In the genomic region with DNA sequence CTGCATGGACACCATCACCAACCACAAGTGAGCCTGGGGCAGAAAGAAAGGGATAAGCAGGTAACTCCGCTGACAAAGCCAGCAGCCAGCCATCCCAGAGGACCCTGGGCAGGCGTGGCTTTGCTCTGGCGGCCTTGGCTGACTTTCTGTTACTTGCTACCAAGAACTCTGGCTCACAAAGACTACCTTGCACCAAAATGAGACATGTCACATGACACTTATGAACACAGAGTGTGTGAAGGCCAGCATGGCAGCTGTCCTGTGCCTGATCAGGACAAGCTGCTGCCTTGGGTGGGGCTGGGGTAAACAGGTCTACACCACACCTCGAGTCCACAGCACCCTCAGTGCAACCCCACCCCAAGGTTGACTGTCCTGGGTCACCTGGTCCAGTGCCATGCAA, we compare ENCODE assay signal across 19 mouse cellular contexts. TPM values are rescaled to one million over a fixed set of nuclear protein-coding genes. Genes with fewer than 3 reads are reported as not detected.
A peak's percentile ranks its signal among the peaks of the same experiment; 100 is the strongest.
DNase-seq lines count a peak whose midpoint lies in the region; ATAC-seq and TF ChIP-seq lines count a peak whose summit lies in the region.
"Had no signal": no experiment of that assay in that cellular context is flagged by ENCODE, and none has a peak within 500 bp of the region (broad histone marks: within the 10 kb centered on the region; RNA-seq: fewer than 3 reads in every experiment).

No protein-coding gene starts in this region.

- H3K27me3 ChIP-seq in midbrain, embryonic 10.5 days (ENCODE audit: low read depth, poor library complexity, severe bottlenecking) = no peaks in the 10 kb centered on the region
- no peaks in the 10 kb centered on the region for H3K27me3 ChIP-seq in midbrain, embryonic 16.5 days (ENCODE audit: control insufficient read depth, insufficient read depth, low read depth, low read length)
- H3K27me3 ChIP-seq in stomach, postnatal 0 days (ENCODE audit: control insufficient read depth, insufficient read depth, low read length) = no peaks in the 10 kb centered on the region
- H3K27me3 ChIP-seq: embryonic facial prominence, embryonic 12.5 days; midbrain, embryonic 12.5 days; Patski had no signal

- peak; percentile 31 for DNase-seq in cerebellum, adult 9-10 months
- DNase-seq in cerebellum, postnatal 36 days = no peak
- DNase-seq in heart, adult 18-20 months = peak; percentile 38 to 57
- no peak for DNase-seq in heart, adult 9 months (ENCODE audit: low spot score in 2 of 2)
- DNase-seq in midbrain, embryonic 10.5 days (ENCODE audit: low spot score) = no peak
- no peak for DNase-seq in stomach, postnatal 0 days (ENCODE audit: low spot score)
- no peak for DNase-seq in MN1 (ENCODE audit: low spot score)
- DNase-seq: cerebellum, adult 18-20 months; liver; lung, embryonic 14.5 days; retina, postnatal 1 day; right cerebral cortex, postnatal 4 days; thymus, postnatal 4 days had no signal

- H3K9me3 ChIP-seq in midbrain, embryonic 10.5 days (replicated peaks) = no peaks in the 10 kb centered on the region
- H3K9me3 ChIP-seq in midbrain, embryonic 16.5 days (replicated peaks; ENCODE audit: control insufficient read depth, low read length, poor library complexity, severe bottlenecking) = no peaks in the 10 kb centered on the region
- no peaks in the 10 kb centered on the region for H3K9me3 ChIP-seq in stomach, postnatal 0 days (ENCODE audit: control insufficient read depth, low read length)
- H3K9me3 ChIP-seq: midbrain, embryonic 12.5 days had no signal

- H3K9ac ChIP-seq in midbrain, embryonic 16.5 days (ENCODE audit: low read depth, low read length) = no peak overlapping the region
- H3K9ac ChIP-seq in stomach, postnatal 0 days (ENCODE audit: low read length) = no peak overlapping the region
- H3K9ac ChIP-seq: embryonic facial prominence, embryonic 12.5 days; lung, embryonic 14.5 days; midbrain, embryonic 12.5 days had no signal

- ATAC-seq in midbrain, embryonic 16.5 days = no peak
- ATAC-seq in stomach, postnatal 0 days (ENCODE audit: low FRiP score, low TSS enrichment) = peak; percentile 43; the same call in 1 of the 2 replicates
- ATAC-seq: activated CD4-positive, CD25-positive, alpha-beta regulatory T cell, adult 4 months; Patski had no signal

- peaks cover 73% of the 10 kb centered on the region for H3K4me1 ChIP-seq in midbrain, embryonic 10.5 days
- peaks cover 36% of the 10 kb centered on the region for H3K4me1 ChIP-seq in midbrain, embryonic 16.5 days (ENCODE audit: control insufficient read depth, insufficient read depth, low read length)
- peaks cover 4% of the 10 kb centered on the region for H3K4me1 ChIP-seq in stomach, postnatal 0 days (replicated peaks; ENCODE audit: control insufficient read depth, insufficient read depth)

- no peak for TF ChIP-seq CTCF in stomach, postnatal 0 days (IDR thresholded peaks at IDR 0.05; ENCODE audit: low read depth)

- 0 out of 2 replicates have a peak overlapping the region, but pooled peaks have one; percentile 13 for H3K27ac ChIP-seq in midbrain, embryonic 10.5 days (replicated peaks)
- H3K27ac ChIP-seq in midbrain, embryonic 16.5 days (ENCODE audit: low read length) = no peak overlapping the region
- H3K27ac ChIP-seq in stomach, postnatal 0 days (replicated peaks) = no peak overlapping the region
- H3K27ac ChIP-seq: embryonic facial prominence, embryonic 12.5 days; macrophage; midbrain, embryonic 12.5 days had no signal

- H3K4me2 ChIP-seq in midbrain, embryonic 16.5 days (ENCODE audit: low read length) = no peak overlapping the region
- no peak overlapping the region for H3K4me2 ChIP-seq in stomach, postnatal 0 days (replicated peaks; ENCODE audit: low read depth)
- H3K4me2 ChIP-seq: embryonic facial prominence, embryonic 12.5 days; lung, embryonic 14.5 days; midbrain, embryonic 12.5 days had no signal

- no peak overlapping the region for H3K4me3 ChIP-seq in midbrain, embryonic 10.5 days
- no peak overlapping the region for H3K4me3 ChIP-seq in midbrain, embryonic 16.5 days (ENCODE audit: low read depth, low read length)
- no peak overlapping the region for H3K4me3 ChIP-seq in stomach, postnatal 0 days (ENCODE audit: low read depth, low read length)
- H3K4me3 ChIP-seq: embryonic facial prominence, embryonic 12.5 days; midbrain, embryonic 12.5 days had no signal

- peaks cover 24% of the 10 kb centered on the region for H3K36me3 ChIP-seq in midbrain, embryonic 10.5 days
- H3K36me3 ChIP-seq in midbrain, embryonic 16.5 days (ENCODE audit: control insufficient read depth, insufficient read depth, low read length) = no peaks in the 10 kb centered on the region
- H3K36me3 ChIP-seq in stomach, postnatal 0 days (ENCODE audit: control insufficient read depth, insufficient read depth, low read length) = no peaks in the 10 kb centered on the region
- H3K36me3 ChIP-seq: midbrain, embryonic 12.5 days had no signal

- WGBS in midbrain, embryonic 10.5 days = 89% methylated on average over 4 of the region's 4 CpGs
- 90% methylated on average over 4 of the region's 4 CpGs for WGBS in midbrain, embryonic 16.5 days
- WGBS in stomach, postnatal 0 days = 75% methylated on average over 4 of the region's 4 CpGs

- TF ChIP-seq EP300 in stomach, postnatal 0 days (optimal IDR thresholded peaks at IDR 0.05) = no peak

RNA-seq across cellular contexts. Expression of a gene that starts 51.6 kb away (rescaled TPM):
- 10 to 100 TPM; 65.9 to 68.9 TPM for total RNA-seq in heart, adult 18-20 months (2021)
- 16.2 and 19.1 TPM in 2 replicates for polyA plus RNA-seq in midbrain, embryonic 10.5 days (2016; fragmentation: Nextera tagmentation; extraction: Ambion mirVana)
- polyA plus RNA-seq in midbrain, embryonic 16.5 days (2015; fragmentation: Nextera tagmentation; extraction: Ambion mirVana) = 19.9 and 22.9 TPM in 2 replicates
- 11.1 and 12.1 TPM in 2 replicates for polyA plus RNA-seq in stomach, postnatal 0 days (2015; fragmentation: Nextera tagmentation; extraction: Ambion mirVana)

Comparison
In these comparisons a context has a peak if more than half of its experiments do, and no peak if none do; other contexts are left out.
1. DNase-seq: peak in cerebellum, adult 9-10 months (single experiment) and heart, adult 18-20 months (2 of 2); none in cerebellum, postnatal 36 days (0 of 2), heart, adult 9 months (0 of 2), midbrain, embryonic 10.5 days (single experiment), stomach, postnatal 0 days (single experiment) and MN1 (single experiment).